Mouse (Mus musculus) kidney, postnatal 4 days (tissue): ENCODE measurements at regions not wholly inside any gene's neighbourhood (a gene's known extent, or its start where the extent isn't known, plus 50 kb on each side); places are given as distances from the start of the nearest gene placed in this dataset.

Source experiments
- DNase-seq, 2 experiments: peaks; one replicate each; pipeline ENCODE4 v3.0.0; 2021; ENCODE audit warnings: mixed read lengths in 2 of 2

- no peak for DNase-seq
These were observed 56.4 kb upstream of the Mbip start for GRCm38 (mm10) chr12:56402137-56402536.
